Mouse (Mus musculus) brain, adult 2 months (tissue): ENCODE measurements at regions not wholly inside any gene's neighbourhood (a gene's known extent, or its start where the extent isn't known, plus 50 kb on each side); places are given as distances from the start of the nearest gene placed in this dataset.

Source experiments
- DNase-seq: peaks from one replicate; pipeline ENCODE4 v3.0.0; 2011; ENCODE audit warnings: low read depth, low spot score

DNA sequence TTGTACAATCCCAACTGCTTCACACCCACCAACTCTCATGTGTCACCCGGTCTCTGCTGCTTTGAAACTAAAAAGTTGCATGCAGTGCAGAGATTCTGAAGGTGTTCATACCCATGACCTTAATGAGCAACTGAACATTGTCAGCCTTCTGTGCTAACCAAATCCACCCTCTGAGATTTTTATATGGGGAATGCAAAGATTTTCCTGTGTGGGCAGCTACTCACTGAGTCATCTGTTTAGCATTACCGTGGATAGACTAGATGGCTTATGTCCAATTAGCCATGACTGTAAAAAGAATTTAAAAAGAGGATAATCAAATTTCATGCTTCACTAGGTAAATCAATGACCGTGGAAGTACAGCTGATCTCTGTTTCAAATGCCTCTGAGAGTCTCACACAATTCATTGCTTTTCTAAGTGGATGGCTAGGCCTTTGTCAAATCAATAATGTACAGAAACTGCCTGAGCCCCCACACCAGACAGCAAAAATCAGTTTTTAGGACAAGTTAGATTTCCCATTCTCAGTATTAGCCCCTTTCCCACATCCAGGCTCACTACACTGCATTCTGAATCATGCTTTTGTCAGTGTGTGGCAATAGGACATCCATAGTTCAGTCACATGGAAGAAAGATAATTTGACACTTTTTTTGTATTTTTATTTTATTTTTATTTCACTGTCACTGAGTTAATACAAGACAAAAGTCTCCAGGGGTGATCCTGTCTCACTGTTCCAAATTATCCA is 781.8 kb upstream of the Ins1 start:
- peak; percentile 81 for DNase-seq
